Mouse (Mus musculus) gastrocnemius, postnatal 10 days (tissue): ENCODE measurements around the gene Mrpl51. TPM values are rescaled to one million over a fixed set of nuclear protein-coding genes. Genes with fewer than 3 reads are reported as not detected.
"Not testable (repeated sequence)": the region's sequence is repeated elsewhere in the genome, so short reads cannot be mapped to it uniquely, and the experiment has no call there.

Experiments used
- DNase-seq: peaks from one replicate; pipeline ENCODE4 v3.0.0; 2021; ENCODE audit warnings: mixed read lengths
- total RNA-seq, 2 experiments: library from RNA; stranded (reverse); gene quantifications; 2 replicates each; pipeline ENCODE4 v1.2.3; 2021

The Mrpl51 gene
- total RNA-seq, 2 experiments from 2014 or later, result 212 to 236 TPM

GRCm38 (mm10) chr6:125159773-125160557 lies 31.6 kb upstream of the Mrpl51 start:
- no peak for DNase-seq

DNA sequence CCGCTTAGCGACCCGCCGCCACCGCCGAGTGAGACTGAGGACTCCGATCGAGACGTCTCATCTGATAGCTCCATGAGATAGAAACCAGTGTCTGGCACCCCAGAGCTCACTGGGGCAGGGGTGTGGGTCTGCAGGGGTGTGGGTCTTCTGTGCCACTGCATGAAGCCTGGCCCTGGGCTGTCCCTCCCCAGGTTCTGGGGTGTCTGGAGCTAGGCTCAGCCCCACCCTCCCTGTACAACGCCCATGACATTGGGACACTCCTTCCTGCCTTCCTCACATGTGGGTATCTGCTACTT lies 31.1 kb upstream of the Mrpl51 start:
- DNase-seq, result peak; percentile 27

DNA sequence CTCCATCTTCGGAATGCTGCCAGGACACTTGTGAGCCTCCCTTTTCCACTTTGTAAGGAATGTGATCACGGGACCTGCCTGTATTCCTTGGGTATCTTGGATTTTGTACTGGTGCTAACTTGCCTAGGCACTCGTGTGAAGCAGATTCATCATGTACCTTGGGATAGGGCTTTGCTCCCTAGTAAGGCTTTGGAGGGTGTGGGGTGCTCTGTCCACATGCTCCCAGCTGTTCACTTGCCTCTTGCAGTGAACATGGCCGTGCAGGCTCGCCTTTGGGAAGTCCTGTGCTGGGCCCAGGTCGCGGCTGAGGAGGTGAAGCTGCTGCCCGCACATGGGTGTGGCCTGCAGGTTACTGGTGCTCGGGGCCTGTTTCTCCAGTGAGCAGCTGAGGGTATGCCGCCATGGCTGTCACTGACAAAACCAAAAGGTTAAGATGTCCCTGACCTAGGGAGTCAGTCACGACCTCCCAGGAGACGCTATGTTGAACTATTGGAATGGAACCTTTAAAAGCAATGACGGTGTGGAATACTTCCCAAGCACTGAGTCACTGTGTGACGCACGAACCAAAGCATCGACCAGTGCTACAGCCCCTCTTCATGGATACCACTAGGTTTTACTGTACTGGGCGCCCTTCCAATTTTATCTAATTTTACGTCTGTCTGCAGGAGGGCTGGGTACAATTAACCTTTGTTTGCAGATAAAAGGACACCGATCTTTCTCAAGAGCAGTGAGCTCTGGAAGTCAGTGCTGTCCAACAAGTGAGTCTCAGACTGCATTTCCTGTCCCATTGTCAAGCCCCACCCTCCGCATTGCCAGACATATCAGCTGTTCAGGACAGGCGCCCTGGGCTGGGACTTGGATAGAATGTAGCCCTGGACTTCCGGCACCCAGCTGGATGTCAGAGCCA lies 30.5 kb upstream of the Mrpl51 start:
- DNase-seq, result peak; percentile 64

DNA sequence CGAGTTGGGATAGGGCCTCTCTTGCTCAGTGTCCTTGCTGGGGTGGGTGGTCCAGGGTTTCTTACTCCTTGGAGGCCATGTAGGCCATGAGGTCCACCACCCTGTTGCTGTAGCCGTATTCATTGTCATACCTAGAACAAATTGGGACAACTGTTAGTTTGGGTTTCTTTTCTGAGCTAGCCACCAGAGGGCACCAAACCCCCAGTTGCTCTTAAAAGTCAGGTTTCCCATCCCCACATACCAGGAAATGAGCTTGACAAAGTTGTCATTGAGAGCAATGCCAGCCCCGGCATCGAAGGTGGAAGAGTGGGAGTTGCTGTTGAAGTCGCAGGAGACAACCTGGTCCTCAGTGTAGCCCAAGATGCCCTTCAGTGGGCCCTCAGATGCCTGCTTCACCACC lies 29.6 kb upstream of the Mrpl51 start:
- peak; percentile 71 for DNase-seq

DNA sequence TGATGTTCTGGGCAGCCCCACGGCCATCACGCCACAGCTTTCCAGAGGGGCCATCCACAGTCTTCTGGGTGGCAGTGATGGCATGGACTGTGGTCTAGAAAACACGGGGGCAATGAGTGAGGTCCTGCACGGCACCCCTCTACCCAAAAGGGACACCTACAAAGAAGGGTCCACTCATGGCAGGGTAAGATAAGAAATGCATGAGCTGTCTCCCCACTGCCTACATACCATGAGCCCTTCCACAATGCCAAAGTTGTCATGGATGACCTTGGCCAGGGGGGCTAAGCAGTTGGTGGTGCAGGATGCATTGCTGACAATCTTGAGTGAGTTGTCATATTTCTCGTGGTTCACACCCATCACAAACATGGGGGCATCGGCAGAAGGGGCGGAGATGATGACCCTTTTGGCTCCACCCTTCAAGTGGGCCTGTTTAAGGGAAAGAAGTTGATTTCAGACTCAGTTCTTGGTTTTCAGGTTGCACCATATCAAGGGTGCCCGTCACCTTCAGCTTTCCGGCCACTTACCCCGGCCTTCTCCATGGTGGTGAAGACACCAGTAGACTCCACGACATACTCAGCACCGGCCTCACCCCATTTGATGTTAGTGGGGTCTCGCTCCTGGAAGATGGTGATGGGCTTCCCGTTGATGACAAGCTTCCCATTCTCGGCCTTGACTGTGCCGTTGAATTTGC lies 28.8 kb upstream of the Mrpl51 start:
- DNase-seq, result not testable (repeated sequence)

- DNase-seq, result peak; percentile 37
These were observed 27.6 kb upstream of the Mrpl51 start for GRCm38 (mm10) chr6:125163801-125164657.

GRCm38 (mm10) chr6:125164672-125165327 lies 26.8 kb upstream of the Mrpl51 start:
- DNase-seq, result peak; percentile 55

GRCm38 (mm10) chr6:125165328-125165891 lies 26.2 kb upstream of the Mrpl51 start:
- peak; percentile 94 for DNase-seq

DNA sequence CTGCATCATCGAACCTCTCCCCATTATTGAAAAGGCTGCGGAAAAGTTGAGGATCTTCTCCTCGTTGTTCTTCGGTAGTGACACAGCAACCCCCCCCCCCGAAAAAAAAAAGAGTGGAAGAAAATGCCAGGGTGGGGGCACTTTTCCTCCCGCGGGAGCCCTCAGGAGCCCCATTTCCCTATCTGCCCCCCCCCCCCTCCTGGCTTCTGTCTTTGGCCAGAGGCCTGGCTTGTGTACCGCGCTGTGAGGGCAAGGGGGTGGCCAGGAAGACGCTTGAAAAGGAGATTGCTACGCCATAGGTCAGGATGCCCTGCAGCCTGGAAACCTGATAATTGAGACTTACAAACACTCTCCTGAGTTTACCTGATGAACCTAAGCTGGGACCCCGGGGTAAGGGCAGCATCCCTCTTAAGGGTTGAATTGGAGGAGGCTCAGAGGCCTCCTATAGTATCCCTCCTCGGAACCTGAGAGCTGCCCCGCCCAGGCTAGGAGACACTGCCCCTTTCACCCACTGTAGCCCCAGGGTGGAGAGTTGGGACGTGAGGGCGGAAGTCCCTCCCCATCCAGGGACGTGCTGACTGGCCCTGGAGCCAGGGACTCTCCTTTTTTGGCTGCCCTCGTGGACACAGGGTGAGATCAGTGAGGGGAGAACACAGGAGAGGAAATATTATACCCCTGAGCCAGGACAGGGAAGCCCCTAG lies 25.4 kb upstream of the Mrpl51 start, which contains the start of gene Gapdh:
Gene Gapdh (minus strand): TSS at position 417 of the 701 bp plus-strand sequence.
- peak; percentile 82 for DNase-seq

DNA sequence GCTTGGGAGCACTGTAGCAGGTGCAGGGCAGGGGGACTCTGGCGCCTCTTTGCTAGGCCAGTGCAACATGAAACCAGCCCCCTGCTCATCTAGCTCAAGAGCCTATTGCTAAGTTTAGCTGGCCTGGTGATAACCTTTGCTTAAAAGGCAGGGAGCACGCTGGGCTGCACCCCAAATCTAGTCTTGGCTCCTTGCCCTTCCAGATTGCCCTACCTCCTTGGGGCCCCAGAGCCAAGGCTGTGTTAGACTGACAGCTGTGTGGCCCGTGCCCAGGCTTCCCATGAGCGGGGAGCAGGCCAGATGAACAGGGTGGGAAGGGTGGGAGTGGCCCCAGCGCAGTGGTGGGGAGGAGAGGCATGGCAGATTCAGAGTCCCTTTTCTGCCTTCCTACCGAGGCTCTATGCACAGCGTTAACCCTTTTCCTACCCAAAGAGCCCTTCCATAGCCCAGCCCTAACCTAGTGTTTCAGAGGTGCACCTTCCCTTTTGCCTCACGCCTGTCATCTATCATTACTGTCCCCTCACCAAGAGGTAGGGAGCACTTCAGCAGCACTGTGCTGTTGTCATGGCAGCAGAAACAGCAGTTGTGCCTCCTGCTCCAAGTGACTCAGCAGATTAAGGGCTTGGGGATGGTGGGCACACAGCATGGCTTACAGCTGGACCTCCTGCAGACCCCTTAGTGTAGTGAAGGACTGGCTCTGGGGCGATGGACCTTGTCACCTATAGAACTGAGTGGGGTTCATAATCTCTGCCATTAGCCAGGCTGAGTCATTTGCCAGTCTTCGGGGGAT lies 24.5 kb upstream of the Mrpl51 start:
- peak; percentile 78 for DNase-seq

DNA sequence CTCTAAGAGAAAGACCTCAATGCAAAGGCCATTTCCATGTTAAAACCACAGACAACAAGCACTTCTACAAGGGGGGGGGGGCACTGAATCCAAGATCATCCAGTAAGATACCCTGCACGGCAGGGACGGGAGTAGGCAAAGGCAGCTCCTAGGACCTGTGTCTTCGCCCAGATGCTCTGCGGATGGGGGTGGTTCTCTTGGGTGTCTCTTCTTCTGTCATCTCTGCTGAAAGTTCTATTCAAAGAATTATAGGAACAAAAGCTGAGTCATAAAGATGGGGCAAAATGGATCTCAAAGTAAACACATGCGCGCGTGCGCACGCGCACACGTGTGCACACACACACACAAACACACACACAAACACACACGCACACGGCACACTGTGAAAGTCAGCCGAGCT lies 23.5 kb upstream of the Mrpl51 start:
- DNase-seq, result no peak

DNA sequence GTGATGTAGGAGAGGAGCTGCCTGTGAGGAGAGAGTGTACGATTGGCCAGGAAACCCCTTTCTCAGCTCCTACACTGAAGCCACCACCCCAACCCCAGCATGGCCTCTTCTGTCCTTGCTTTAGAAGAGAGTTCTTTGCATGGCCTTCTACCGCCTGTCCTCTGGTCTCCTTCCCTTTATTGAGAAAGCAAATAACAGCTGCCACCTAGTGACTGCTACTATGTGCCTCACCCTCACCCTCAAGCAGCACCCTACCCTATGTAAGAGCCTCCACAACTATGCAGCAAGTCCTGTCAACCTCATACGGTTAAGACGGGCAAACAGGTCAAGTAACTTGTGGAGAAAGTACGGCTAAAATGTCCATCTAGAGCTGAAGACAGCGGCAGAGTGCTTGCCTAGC lies 21.4 kb upstream of the Mrpl51 start:
- DNase-seq, result no peak

DNA sequence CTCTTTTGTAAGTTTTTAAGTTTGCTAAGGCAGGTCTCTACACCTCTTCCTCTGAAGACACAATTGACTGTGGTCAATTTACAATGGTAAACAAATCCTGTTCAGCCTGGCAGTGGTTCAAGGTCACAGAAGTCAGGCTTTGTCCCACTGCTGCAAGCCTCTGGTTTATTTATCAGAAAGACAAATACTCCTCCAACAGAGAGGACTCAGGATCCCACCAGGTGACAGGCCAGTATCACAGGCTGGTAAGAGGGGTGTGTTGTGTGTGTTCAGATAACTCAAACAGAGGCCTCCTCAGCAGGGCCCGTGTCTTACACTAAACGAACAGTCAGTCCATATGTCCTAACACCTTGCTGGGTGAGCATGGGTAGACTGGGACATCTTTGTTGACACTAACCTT lies 19.1 kb upstream of the Mrpl51 start:
- peak; percentile 1 for DNase-seq

- no peak for DNase-seq
These were observed 18.3 kb upstream of the Mrpl51 start for GRCm38 (mm10) chr6:125173256-125173655.

- DNase-seq, result no peak
These were observed 16.1 kb upstream of the Mrpl51 start for GRCm38 (mm10) chr6:125175469-125175868.

DNA sequence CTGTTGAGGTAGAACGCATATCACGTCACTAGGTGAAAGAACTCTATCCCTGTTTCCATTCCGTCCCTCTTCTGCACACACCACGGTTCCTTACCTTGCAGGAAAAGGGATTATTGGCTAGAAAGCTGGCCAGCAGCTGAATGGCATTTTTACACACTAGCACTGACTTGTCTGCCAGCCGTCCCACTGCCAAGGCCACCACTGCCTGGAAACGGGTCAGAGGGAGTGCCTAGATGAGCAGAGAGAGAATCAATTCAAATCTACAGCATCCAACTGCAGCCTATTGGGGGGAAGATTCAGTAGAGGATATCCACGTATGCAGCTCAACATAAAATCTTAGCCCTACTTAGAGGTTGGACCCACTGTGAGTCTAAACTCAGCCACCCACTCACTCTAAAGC lies 12.0 kb upstream of the Mrpl51 start:
- DNase-seq, result no peak

DNA sequence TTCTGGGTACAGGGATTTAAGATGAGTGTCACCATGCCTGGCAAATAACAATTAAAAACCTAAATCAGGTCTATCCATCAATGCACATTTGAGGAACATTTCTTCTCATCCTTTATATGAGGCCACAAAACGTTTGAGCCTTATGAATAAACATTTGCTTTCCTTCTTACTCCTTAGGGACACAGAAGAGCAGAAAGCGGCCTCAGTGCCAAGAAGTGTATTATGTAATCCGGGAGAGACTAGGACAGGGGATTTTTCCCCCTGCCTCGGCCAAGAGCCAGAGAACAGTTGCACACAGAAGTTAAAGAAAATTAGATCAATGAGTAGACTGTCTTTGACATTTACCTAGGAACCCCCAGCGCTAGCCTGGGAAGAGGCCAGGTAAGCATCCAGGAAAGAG lies 9.5 kb upstream of the Mrpl51 start:
- DNase-seq, result no peak

GRCm38 (mm10) chr6:125186203-125186602 lies 5.4 kb upstream of the Mrpl51 start:
- no peak for DNase-seq

- DNase-seq, result no peak
These were observed 785 bp upstream of the Mrpl51 start for GRCm38 (mm10) chr6:125190816-125191215.
